Mouse (Mus musculus) spleen, adult 2 months (tissue): ENCODE results near the gene Slc12a8.

Source experiments
- CTCF ChIP-seq: fragments of 200-500 bp; IDR thresholded peaks from 2 replicates; pipeline ENCODE4 v1.5.1; 2011; ENCODE audit warnings: mild to moderate bottlenecking, inconsistent platforms; ENCODE audit not compliant: insufficient read depth, insufficient read length, insufficient replicate concordance; ENCODE audit errors: extremely low read depth
- POLR2A ChIP-seq: fragments of 200-500 bp; IDR thresholded peaks from 2 replicates; pipeline ENCODE4 v1.6.1; 2011; ENCODE audit warnings: low read depth, low read length, inconsistent platforms

DNA sequence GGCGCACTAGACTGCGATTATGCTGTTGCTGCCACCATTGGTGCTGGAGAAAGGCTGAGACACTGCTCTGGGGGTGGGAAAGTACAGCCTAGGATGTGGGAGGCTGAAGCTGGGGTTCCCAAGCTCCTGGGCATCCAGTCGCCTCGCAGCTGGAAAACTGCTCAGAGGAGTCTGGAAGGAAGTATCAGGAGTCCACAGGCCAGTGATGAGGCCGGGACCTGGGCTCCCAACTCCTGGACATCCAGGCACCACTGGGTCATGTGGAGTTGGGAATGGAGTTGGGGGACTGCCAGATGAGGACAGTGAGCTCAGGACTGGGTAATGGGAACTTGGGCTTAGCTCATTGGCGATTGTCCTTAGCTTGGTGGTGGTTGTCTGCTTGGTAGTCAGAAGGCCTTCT is 136.0 kb downstream of the Slc12a8 start:
- TF ChIP-seq CTCF: no peak
- no peak for TF ChIP-seq POLR2A
